Mouse (Mus musculus): ENCODE measurements around the gene Ube2a. TPM values are rescaled to one million over a fixed set of nuclear protein-coding genes. Genes with fewer than 3 reads are reported as not detected.
A peak's percentile ranks its signal among the peaks of the same experiment; 100 is the strongest.
"Not testable (repeated sequence)": the region's sequence is repeated elsewhere in the genome, so short reads cannot be mapped to it uniquely, and the experiment has no call there.

Gene Ube2a
- total RNA-seq, 2 experiments from 2014 or later = 39.5 to 42.1 TPM

DNA sequence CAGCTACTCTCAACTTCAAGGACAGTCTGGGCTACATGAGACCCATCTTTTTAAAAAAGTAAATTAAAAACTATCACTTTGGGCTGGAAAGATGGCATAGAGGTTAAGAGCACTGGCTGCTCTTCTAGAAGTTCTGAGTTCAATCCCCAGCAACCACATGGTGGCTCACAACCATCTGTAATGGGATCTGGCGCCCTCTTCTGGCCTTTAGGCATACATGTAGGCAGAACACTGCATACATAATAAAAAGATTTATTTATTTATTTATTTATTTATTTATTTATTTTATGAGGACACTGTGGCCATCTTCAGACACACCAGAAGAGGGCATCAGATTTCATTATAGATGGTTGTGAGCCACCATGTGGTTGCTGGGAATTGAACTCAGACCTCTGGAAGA, 25.2 kb downstream of the Ube2a start:
- DNase-seq (ENCODE audit: low spot score) = not testable (repeated sequence)

DNA sequence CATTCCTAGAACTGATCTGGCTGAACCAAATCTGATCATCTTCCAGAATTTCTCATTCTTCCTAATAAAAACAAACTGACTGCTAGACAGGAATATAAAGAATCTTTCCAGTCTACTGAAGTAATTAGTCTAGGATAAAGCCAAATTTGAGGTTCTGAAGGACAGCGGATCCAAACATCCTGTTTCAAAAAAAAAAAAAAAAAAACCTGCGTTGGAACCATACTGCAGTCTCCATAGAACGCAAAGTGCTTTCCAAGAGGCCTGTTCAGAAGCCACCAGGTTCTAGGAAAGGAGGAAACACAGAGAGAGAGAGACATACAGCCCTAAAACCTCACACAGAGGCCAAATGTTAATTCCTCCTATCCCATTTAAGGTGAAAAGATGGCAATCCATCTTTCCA, 28.0 kb downstream of the Ube2a start:
- no peak for DNase-seq (ENCODE audit: low spot score)

DNA sequence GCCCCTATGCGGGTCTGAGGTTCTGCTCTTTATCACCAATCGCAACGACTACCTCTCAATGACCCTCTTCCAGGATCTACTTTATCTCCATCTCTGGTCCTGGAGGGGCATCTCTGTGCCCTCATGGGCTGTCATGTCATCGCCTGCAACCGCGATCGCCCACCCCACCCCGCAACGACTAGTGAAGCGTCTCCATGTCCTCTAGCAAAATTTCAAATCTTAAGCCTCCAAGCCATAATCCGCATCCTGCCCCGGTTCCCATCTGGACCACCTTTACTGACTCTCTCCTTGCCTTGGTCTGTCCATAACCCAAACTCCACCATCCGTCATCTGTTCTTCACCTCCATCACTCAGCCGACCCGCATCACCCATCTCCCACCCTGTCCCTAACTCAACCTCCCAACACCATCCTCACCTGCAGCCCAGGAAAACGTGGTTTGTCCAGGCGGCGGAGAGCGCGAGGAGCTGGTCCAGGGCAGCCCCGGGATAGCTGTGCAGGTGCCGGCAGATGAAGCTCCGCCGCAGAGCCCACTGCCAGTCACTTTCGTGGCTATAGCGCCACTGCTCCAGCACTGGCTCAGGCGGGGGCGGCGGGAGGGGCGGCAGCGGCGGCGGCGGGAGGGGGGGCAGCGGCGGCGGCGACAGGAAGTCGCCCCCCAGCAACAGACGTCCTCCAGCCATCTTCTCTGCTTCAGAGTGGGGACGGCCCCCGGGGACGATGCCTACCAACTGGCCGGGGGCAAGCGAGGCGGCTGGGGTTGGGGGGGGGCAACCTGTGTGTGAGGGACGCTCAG, 28.8 kb downstream of the Ube2a start, which contains the start of gene Nkrf:
Gene Nkrf, minus strand, starts transcription at position 579 of the 794 bp plus-strand sequence.
- DNase-seq (ENCODE audit: low spot score) = peak; percentile 3

- DNase-seq (ENCODE audit: low spot score) = peak; percentile 92
Observed at GRCm38 (mm10) chrX:36903115-36903768, 29.5 kb downstream of the Ube2a start.

GRCm38 (mm10) chrX:36906539-36906938, 32.8 kb downstream of the Ube2a start:
- no peak for DNase-seq (ENCODE audit: low spot score)

GRCm38 (mm10) chrX:36911343-36911742, 37.6 kb downstream of the Ube2a start:
- DNase-seq (ENCODE audit: low spot score) = peak; percentile 37

GRCm38 (mm10) chrX:36917749-36918148, 44.0 kb downstream of the Ube2a start:
- no peak for DNase-seq (ENCODE audit: low spot score)

- DNase-seq (ENCODE audit: low spot score) = no peak
Observed at GRCm38 (mm10) chrX:36921346-36921745, 47.6 kb downstream of the Ube2a start.

DNA sequence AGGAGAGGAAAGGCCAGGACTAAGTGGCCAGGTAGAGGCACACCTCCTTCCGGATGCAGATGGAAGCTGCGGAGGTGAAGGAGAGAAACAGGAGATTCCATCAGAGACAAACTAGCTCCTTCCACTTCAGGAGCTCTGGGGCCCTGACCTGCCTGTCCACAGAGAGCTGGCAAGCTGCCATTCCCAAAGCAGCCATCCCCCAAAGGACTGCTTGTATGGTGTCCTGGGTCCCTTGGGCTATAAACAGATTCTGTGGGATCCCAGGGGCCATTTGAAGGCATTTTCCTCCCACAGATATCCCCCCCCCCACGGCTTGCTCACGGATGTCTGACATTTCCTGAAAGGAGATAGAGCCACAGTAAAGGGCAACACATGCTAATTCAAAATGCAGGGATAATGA, 55.1 kb downstream of the Ube2a start:
- no peak for DNase-seq (ENCODE audit: low spot score)

GRCm38 (mm10) chrX:36929694-36930093, 56.0 kb downstream of the Ube2a start:
- DNase-seq (ENCODE audit: low spot score) = no peak

DNA sequence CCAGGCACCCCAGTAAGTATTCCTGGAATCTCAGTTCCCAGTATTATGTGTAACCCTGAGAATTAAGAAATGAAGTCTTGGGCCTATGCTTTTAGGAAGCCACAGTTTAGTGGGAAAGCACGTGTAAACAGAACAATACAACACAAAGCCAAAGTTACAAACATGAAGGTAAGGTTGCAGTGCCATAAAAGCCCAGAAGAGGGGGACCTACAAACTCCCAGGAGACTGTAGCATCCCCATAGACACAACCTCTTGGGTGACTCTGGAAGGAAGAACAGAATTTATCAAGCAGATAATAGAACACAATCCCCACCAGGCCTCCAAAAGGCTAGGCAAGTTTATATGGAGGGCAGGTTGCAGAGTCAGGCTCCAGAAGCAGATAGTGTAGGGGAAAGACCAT, 56.9 kb downstream of the Ube2a start:
- DNase-seq (ENCODE audit: low spot score) = no peak

Other genes starting within 250 kb of the Ube2a start
- gene Akap17b, start 228.5 kb upstream of the Ube2a start, total RNA-seq (2021) = 1 to 10 TPM; 1.8 to 1.9 TPM
- gene Slc25a43, start 130.2 kb upstream of the Ube2a start, total RNA-seq (2021) = not detected
- gene Slc25a5, start 78.2 kb upstream of the Ube2a start, total RNA-seq (2021) = 10 to 100 TPM; 58.6 to 65.0 TPM
- gene C330007P06Rik, start 211 bp downstream of the Ube2a start, total RNA-seq (2021) = 10 to 100 TPM; 10.3 to 10.7 TPM
- gene Nkrf, start 29.0 kb downstream of the Ube2a start, total RNA-seq (2021) = 1 to 10 TPM; 2.9 to 3.1 TPM
- 1 to 10 TPM; 1.2 to 1.4 TPM for gene Sept6, start 117.9 kb downstream of the Ube2a start, total RNA-seq (2021)
- gene Sowahd, start 174.9 kb downstream of the Ube2a start, total RNA-seq (2021) = not detected
- gene Rpl39, start 211.5 kb downstream of the Ube2a start, total RNA-seq (2021) = 100 to 1,000 TPM; 244 to 264 TPM
- gene Upf3b, start 236.4 kb downstream of the Ube2a start, total RNA-seq (2021) = 10 to 100 TPM in 1 of 2 experiments, 1 to 10 TPM in 1; 9.7 to 10.5 TPM

Data from gastrocnemius, adult 18-20 months (tissue).